Comparison of ENCODE assay signal across 8 mouse cellular contexts in the genomic region with DNA sequence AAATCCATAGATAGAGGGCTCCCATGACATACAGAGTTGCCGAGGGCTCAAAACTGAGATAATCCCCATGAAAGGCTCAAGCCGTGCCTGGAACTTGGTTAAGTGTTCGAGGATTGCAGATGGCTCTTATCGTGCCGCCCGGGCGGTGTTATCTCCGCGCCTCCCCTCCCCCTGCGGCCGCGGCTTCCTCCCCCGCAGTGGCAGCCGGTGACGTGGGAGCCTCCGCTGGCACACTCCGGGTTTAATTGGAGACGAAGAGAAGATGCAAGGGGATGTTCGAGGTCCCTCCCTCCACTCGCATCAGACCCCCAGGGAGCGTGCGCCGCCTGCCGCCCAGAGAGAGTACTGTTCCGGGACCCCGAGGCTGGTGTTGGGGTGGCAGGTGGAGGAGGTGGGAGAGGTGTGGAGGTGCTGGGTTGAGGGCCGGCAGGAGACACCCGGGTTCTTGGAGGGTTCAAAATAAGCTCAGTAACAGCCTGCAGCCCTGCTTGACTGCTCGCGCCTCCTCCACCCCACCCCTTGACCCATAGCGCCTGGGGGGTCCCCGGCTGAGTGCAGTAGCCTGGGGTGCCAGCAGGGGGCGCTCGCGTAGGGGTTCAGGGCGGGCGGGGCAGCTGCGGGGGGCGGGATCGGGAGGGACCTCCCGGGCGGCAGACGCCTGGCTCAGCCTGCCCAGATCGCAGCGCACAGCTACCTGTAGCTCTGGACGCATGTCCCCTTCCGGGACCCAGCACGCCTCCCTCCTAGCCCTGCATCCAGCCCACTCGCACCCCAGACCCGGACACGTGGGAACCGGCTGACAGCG. TPM values are rescaled to one million over a fixed set of nuclear protein-coding genes. Genes with fewer than 3 reads are reported as not detected.
DNase-seq lines count a peak whose midpoint lies in the region; ATAC-seq and TF ChIP-seq lines count a peak whose summit lies in the region.

A gene (plus strand): TSS at position 244 of the 805 bp plus-strand sequence.

- H3K4me1 ChIP-seq in forebrain, embryonic 13.5 days: peaks cover 14% of the 10 kb centered on the region
- H3K4me1 ChIP-seq in hindbrain, postnatal 0 days (ENCODE audit: insufficient read depth, low read length): no peaks in the 10 kb centered on the region; the same call in 1 of the 2 replicates

- H3K9ac ChIP-seq in forebrain, embryonic 13.5 days: peak within 1 kb of the TSS; percentile 48
- H3K9ac ChIP-seq in hindbrain, postnatal 0 days (replicated peaks; ENCODE audit: low read length): 0 out of 2 replicates have a peak within 1 kb of the TSS, but pooled peaks have one; percentile 1

- DNase-seq in R1 (ENCODE audit: low read depth, low spot score) (peak; percentile 73), adipocyte (ENCODE audit: low spot score) (no peak)
- DNase-seq in c-Kit-positive CD71-positive TER-119-positive erythroid progenitor cells, embryonic 14.5 days (ENCODE audit: low spot score): peak; percentile 65
- peak; percentile 46 for DNase-seq in hindbrain, postnatal 0 days (ENCODE audit: low spot score)
- DNase-seq in left cerebral cortex, adult 9 months (ENCODE audit: low spot score in 2 of 2): peak; percentile 68 to 87
- peak; percentile 79 to 82 for DNase-seq in right cerebral cortex, adult 2 months (ENCODE audit: low spot score in 2 of 2)

- H3K36me3 ChIP-seq in forebrain, embryonic 13.5 days (ENCODE audit: poor library complexity, severe bottlenecking): no peaks in the 10 kb centered on the region
- H3K36me3 ChIP-seq in hindbrain, postnatal 0 days (ENCODE audit: insufficient read depth, low read length): no peaks in the 10 kb centered on the region
- no peaks in the 10 kb centered on the region for H3K36me3 ChIP-seq in macrophage (ENCODE audit: inconsistent target)

- H3K27ac ChIP-seq in forebrain, embryonic 13.5 days: no peak within 1 kb of the TSS
- no peak within 1 kb of the TSS for H3K27ac ChIP-seq in hindbrain, postnatal 0 days
- no peak within 1 kb of the TSS for H3K27ac ChIP-seq in macrophage

- peak; percentile 58 for ATAC-seq in forebrain, embryonic 13.5 days
- peak; percentile 63 for ATAC-seq in hindbrain, postnatal 0 days

- peak within 1 kb of the TSS; percentile 23 for H3K4me3 ChIP-seq in forebrain, embryonic 13.5 days
- peak within 1 kb of the TSS; percentile 24 for H3K4me3 ChIP-seq in hindbrain, postnatal 0 days (ENCODE audit: low read length)
- H3K4me3 ChIP-seq in macrophage (ENCODE audit: inconsistent target): peak within 1 kb of the TSS; percentile 10; the same call in 1 of the 2 replicates

- H3K9me3 ChIP-seq in forebrain, embryonic 13.5 days (replicated peaks): no peaks in the 10 kb centered on the region
- H3K9me3 ChIP-seq in hindbrain, postnatal 0 days (ENCODE audit: low read length): no peaks in the 10 kb centered on the region

- peaks cover 50% of the 10 kb centered on the region for H3K27me3 ChIP-seq in forebrain, embryonic 13.5 days
- H3K27me3 ChIP-seq in hindbrain, postnatal 0 days (ENCODE audit: insufficient read depth, low read length): peaks cover 16% of the 10 kb centered on the region

- under 1% methylated on average over 38 of the region's 53 CpGs for WGBS in forebrain, embryonic 13.5 days
- WGBS in hindbrain, postnatal 0 days: 1% methylated on average over 50 of the region's 53 CpGs
- 2% methylated on average over 53 of the region's 53 CpGs for WGBS in macrophage (ENCODE audit: missing documents)

- peak; percentile 66 for TF ChIP-seq CTCF in hindbrain, postnatal 0 days (IDR thresholded peaks at IDR 0.05; ENCODE audit: low read depth)

- peak within 1 kb of the TSS; percentile 53 for H3K4me2 ChIP-seq in forebrain, embryonic 13.5 days
- H3K4me2 ChIP-seq in hindbrain, postnatal 0 days (ENCODE audit: low read depth, low read length): peak within 1 kb of the TSS; percentile 48

- no peaks in the 10 kb centered on the region for H3K79me2 ChIP-seq in macrophage (ENCODE audit: inconsistent target)

RNA-seq across cellular contexts. Expression of the gene that starts here (rescaled TPM):
- 0.27 and 0.79 TPM in 2 replicates for polyA plus RNA-seq in forebrain, embryonic 13.5 days (2015; fragmentation: Nextera tagmentation; extraction: Ambion mirVana)
- total RNA-seq in hindbrain, postnatal 0 days (2014; rRNA removed): 3.9 and 8.2 TPM in 2 replicates
- 3.2 and 4.7 TPM in 2 replicates for polyA plus RNA-seq in hindbrain, postnatal 0 days (2015; fragmentation: Nextera tagmentation; extraction: Ambion mirVana)
- 1 to 10 TPM in 18 of 26 experiments, under 1 TPM in 8; 0.47 to 4.2 (median 1.2) TPM for total RNA-seq in macrophage (2018; cell fraction: chromatin; rRNA removed)
- total RNA-seq in macrophage (2018; cell fraction: cytosol; rRNA removed): under 1 TPM in 21 of 26 experiments, not detected in 5; 0.03 to 0.53 (median 0.09) TPM
- total RNA-seq in macrophage (2018; cell fraction: nucleus; rRNA removed): 1 to 10 TPM in 4 of 26 experiments, under 1 TPM in 21, not detected in 1; 0.14 to 1.5 (median 0.59) TPM
- 0.11 to 0.14 TPM in 2 of 3 replicates, not detected in the other for polyA plus RNA-seq in macrophage (2018)

Comparison
In these comparisons a context has a peak if more than half of its experiments do, and no peak if none do; other contexts are left out.
1. Peak in ATAC-seq, H3K4me3 ChIP-seq, H3K9ac ChIP-seq and H3K4me2 ChIP-seq in forebrain, embryonic 13.5 days; RNA of the gene not detected or under 1 TPM.